Mouse (Mus musculus): ENCODE measurements around the gene Cby3. TPM values are rescaled to one million over a fixed set of nuclear protein-coding genes. Genes with fewer than 3 reads are reported as not detected.
"Not testable (repeated sequence)": the region's sequence is repeated elsewhere in the genome, so short reads cannot be mapped to it uniquely, and the experiment has no call there.

Gene Cby3
- total RNA-seq (2021), result not detected
- long read RNA-seq, experiment 1, result 0 reads
- long read RNA-seq, experiment 2, partial matches to known transcripts, result 0 of 1 reads
- long read RNA-seq, experiment 2, other reads (novel, unspliced or antisense), result 1 of 1 reads

- DNase-seq (ENCODE audit: low spot score in 2 of 2), result no peak
Observed at GRCm38 (mm10) chr11:50354162-50354561, at the start of gene Cby3. TSS of gene Cby3 (plus strand) at chr11:50354462.

GRCm38 (mm10) chr11:50312803-50313202 lies 41.5 kb upstream of the Cby3 start:
- no peak for DNase-seq (ENCODE audit: low spot score in 2 of 2)

GRCm38 (mm10) chr11:50319343-50319742 lies 34.9 kb upstream of the Cby3 start:
- DNase-seq (ENCODE audit: low spot score in 2 of 2), result not testable (repeated sequence)

GRCm38 (mm10) chr11:50321239-50321638 lies 33.0 kb upstream of the Cby3 start:
- no peak for DNase-seq (ENCODE audit: low spot score in 2 of 2)

GRCm38 (mm10) chr11:50322345-50322744 lies 31.9 kb upstream of the Cby3 start:
- DNase-seq (ENCODE audit: low spot score in 2 of 2), result no peak

- DNase-seq (ENCODE audit: low spot score in 2 of 2), result no peak
Observed at GRCm38 (mm10) chr11:50323843-50324242, 30.4 kb upstream of the Cby3 start.

- peak in 1 of 2 experiments; percentile 40 for DNase-seq (ENCODE audit: low spot score in 2 of 2)
Observed at GRCm38 (mm10) chr11:50324751-50325471, 29.4 kb upstream of the Cby3 start.

- DNase-seq (ENCODE audit: low spot score in 2 of 2), result peak; percentile 96 to 97
Observed at GRCm38 (mm10) chr11:50325496-50326301, 28.6 kb upstream of the Cby3 start, which contains the start of gene Canx. TSS of gene Canx (minus strand) at chr11:50325673.

GRCm38 (mm10) chr11:50326302-50326966 lies 27.8 kb upstream of the Cby3 start:
- no peak for DNase-seq (ENCODE audit: low spot score in 2 of 2)

GRCm38 (mm10) chr11:50328075-50328625 lies 26.1 kb upstream of the Cby3 start:
- DNase-seq (ENCODE audit: low spot score in 2 of 2), result no peak

GRCm38 (mm10) chr11:50329378-50329777 lies 24.9 kb upstream of the Cby3 start:
- no peak for DNase-seq (ENCODE audit: low spot score in 2 of 2)

- no peak for DNase-seq (ENCODE audit: low spot score in 2 of 2)
Observed at GRCm38 (mm10) chr11:50333181-50333580, 21.1 kb upstream of the Cby3 start.

GRCm38 (mm10) chr11:50336126-50336525 lies 18.1 kb upstream of the Cby3 start:
- DNase-seq (ENCODE audit: low spot score in 2 of 2), result no peak

- DNase-seq (ENCODE audit: low spot score in 2 of 2), result no peak
Observed at GRCm38 (mm10) chr11:50336891-50337290, 17.4 kb upstream of the Cby3 start.

GRCm38 (mm10) chr11:50345486-50345885 lies 8.8 kb upstream of the Cby3 start:
- DNase-seq (ENCODE audit: low spot score in 2 of 2), result no peak

- no peak for DNase-seq (ENCODE audit: low spot score in 2 of 2)
Observed at GRCm38 (mm10) chr11:50346256-50347032, 7.8 kb upstream of the Cby3 start.

GRCm38 (mm10) chr11:50352177-50352576 lies 2.1 kb upstream of the Cby3 start:
- no peak for DNase-seq (ENCODE audit: low spot score in 2 of 2)

GRCm38 (mm10) chr11:50354851-50355250 lies 589 bp downstream of the Cby3 start:
- DNase-seq (ENCODE audit: low spot score in 2 of 2), result no peak

GRCm38 (mm10) chr11:50355395-50355794 lies 1.1 kb downstream of the Cby3 start:
- no peak for DNase-seq (ENCODE audit: low spot score in 2 of 2)
